Mouse (Mus musculus): Measurements from ENCODE around the gene Galnt2.

GRCm38 (mm10) chr8:124362589-124362988, 131.4 kb downstream of the Galnt2 start:
- TF ChIP-seq POLR2A (IDR thresholded peaks at IDR 0.05; ENCODE audit: borderline replicate concordance, control insufficient read depth, low read depth, low read length) (no peak), CTCF (IDR thresholded peaks at IDR 0.05; ENCODE audit: control insufficient read depth, insufficient read depth, low read length) (no peak)

Data from bone marrow, adult 2 months (tissue).